Mouse (Mus musculus): Measurements from ENCODE around the gene Nell2.
A peak's percentile ranks its signal among the peaks of the same experiment; 100 is the strongest.

The Nell2 gene

GRCm38 (mm10) chr15:95334323-95335296 is 193.7 kb downstream of the Nell2 start:
- DNase-seq (ENCODE audit: low read depth, low spot score), result no peak

DNA sequence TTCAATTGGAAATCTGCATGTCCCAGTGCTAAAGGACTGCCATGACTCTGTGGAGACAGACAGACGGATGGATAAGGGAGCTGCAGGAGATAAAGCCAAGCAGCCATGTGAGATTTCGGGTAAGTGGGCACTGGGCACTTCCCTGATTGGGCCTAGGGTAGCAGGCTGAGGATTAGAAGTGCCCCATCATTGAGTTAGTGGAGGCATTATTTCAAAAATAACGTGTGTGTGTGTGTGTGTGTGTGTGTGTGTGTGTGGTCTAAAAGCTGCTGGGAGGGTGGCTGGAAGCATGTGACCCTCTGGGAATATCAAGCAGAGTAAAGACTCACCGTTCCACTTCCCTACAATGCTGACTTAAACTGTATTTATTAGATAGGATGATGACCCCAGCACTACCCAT is 195.1 kb downstream of the Nell2 start:
- no peak for DNase-seq (ENCODE audit: low read depth, low spot score)

DNA sequence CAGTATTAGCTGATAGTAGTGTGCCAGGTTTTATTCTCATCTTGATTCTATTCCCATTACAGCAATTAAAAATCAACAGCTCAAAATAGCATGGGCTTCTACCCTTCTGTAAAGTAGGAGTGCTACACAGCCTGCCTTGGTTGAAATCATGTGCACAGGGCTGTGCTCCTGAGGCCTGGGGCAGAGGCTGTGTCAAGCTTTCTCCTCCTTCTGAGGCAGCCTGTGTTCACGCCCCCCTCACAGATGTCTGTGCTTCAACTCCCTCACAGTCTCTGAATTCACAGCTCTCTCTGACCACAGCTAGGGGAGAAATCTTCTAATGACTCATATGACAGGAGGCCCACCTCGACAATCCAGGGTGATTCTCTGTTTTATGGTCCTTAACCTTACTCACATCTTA is 197.4 kb downstream of the Nell2 start:
- no peak for DNase-seq (ENCODE audit: low read depth, low spot score)

DNA sequence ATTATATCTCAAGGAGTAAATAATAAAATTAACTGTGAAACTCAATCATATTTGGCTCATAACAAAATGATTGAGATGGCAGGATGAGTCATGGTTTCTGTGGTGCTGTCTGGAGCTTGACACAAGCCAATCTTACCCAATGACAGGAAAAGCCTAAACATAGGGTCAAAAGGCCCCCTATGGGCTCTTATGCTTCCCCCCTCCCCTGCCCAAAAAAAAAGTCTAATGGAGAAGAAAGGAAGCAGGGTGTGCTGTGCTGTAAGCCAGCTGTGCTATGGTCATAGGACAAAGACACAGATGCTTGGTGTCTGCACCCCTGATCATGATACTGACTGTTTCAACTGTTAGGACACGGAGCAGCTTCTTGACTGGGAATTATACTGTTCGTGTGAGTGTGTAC is 205.6 kb downstream of the Nell2 start:
- DNase-seq (ENCODE audit: low read depth, low spot score), result no peak

DNA sequence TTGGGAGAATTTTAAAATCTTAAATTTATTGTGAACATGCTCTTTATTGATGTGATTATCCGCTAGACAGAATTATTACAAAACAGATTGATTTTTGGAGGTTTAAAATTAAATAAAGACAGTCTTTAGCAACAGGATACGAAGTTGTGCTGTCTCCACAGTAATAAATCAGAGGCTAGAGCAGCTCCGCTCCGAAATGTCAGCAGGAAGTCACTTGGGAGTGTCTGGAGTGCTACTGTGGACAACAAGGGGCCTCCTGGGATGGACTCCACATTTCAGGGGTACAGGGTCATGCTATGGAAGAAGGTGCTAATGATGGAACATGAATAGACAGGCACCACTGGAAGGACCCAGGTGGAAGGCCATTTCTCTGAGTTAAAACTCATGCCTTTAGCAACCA is 211.7 kb downstream of the Nell2 start:
- no peak for DNase-seq (ENCODE audit: low read depth, low spot score)

DNA sequence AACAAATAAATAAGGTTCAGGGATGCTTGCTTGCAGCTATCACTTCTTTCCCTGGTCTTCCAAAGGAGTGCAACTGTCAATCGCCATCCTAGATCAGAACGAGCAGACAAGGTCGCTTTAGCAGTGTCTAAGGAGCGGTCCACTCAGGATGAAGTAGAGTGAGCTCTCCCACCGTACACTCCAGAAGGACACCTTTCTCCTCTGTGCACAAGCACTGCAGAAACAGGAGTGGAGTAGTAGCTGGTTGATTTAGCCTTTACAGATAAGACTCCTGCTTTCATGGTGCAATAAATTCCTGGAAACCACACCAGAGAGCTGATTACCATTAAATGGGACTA is 213.6 kb downstream of the Nell2 start:
- DNase-seq (ENCODE audit: low read depth, low spot score), result no peak

GRCm38 (mm10) chr15:95314121-95314807 is 214.1 kb downstream of the Nell2 start:
- no peak for DNase-seq (ENCODE audit: low read depth, low spot score)

- DNase-seq (ENCODE audit: low read depth, low spot score), result no peak
These were observed 215.1 kb downstream of the Nell2 start for GRCm38 (mm10) chr15:95313286-95313685.

- no peak for DNase-seq (ENCODE audit: low read depth, low spot score)
These were observed 224.3 kb downstream of the Nell2 start for GRCm38 (mm10) chr15:95304102-95304501.

DNA sequence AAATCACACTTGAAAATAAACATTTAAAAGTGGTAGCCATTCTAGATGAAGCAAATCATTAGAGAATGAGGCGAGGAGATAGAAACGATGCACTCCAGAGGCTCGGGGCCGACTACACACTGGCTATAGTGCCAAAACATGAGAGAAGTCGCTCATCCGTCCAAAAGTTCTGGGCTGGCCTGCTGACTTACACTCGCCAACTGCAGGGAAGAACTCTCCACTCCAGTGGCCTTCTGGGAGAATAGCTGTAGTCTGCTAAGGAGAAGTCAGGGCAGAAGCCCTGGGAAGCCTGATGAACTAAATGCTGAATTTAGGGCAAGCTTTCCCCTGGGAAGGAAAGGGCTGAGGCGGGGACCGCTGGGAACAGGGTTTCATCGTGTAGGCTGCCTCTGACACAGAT is 231.8 kb downstream of the Nell2 start:
- DNase-seq (ENCODE audit: low read depth, low spot score), result no peak

- DNase-seq (ENCODE audit: low read depth, low spot score), result peak; percentile 59
These were observed 239.3 kb downstream of the Nell2 start for GRCm38 (mm10) chr15:95289047-95289446.

DNA sequence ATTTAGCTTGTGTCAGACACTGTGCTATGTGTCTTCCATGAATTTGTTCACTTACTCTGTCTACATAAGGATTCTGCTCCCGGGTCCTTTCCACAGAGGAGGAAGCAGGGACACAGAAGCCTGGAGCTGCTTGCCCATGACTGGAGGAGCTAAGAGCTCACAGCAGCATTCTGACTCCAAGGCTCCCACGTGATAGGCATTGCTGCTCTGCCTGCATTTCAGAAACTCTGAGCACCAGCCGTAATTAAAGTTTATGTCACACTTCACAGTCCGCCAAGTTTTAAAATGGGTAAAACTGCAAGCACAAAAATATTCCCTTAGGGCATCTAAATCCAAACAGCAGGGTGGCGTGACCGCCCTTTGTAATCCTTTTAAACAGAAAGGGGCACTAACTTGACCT is 243.2 kb downstream of the Nell2 start:
- no peak for DNase-seq (ENCODE audit: low read depth, low spot score)

GRCm38 (mm10) chr15:95280986-95281385 is 247.4 kb downstream of the Nell2 start:
- no peak for DNase-seq (ENCODE audit: low read depth, low spot score)

DNA sequence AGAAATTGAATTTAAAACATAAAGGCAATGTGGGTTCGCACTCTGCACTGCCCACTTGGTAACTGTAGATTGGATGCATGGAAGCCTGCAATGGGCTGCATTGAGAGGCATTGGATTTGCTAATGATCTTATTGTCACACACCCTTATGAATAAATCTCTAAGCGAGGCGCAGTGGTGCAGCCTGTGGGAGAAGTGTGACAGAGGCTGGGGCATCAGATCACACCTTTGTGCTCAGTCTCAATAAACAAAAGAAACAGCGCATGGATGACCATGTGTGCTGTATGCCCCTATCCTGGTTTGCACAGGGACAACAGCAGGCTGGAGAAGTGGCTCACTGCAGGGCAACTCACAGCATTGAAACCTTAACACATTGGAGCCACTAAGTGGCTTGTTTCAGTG is 250.4 kb downstream of the Nell2 start:
- no peak for DNase-seq (ENCODE audit: low read depth, low spot score)

DNA sequence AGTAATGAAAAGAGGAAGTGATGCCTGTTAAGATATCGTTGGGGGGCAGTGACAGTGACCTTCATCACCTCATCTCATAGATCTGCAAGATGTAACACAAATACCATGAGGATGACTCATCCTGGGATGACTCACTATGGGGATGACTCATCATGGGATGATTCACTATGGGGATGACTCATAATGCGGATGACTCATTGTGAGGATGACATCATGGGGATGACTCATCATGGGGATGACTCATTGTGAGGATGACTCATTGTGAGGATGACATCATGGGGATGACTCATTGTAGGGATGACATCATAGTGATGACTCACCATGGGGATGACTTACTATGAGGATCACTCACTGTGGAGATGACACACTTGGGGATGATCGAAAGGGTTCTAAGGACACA is 251.8 kb downstream of the Nell2 start:
- no peak for DNase-seq (ENCODE audit: low read depth, low spot score)

DNA sequence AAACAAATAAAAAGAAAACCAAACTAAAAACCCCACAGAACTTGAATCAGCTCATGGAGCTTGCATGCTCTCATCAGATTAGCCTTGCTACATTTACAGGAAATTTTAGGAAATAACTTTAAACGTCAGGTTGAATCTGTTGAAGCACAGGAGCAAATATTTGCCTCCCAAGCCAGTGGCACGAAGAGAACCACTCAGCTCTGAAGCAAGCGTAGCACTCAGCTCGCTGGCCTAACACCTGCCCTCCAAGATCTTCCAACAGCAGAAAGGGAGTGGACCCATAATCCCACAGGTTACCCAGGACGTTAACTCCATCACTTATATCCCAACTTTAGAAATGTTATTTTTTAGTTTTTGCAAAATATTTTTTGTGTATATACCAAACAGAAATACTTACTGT is 252.8 kb downstream of the Nell2 start:
- no peak for DNase-seq (ENCODE audit: low read depth, low spot score)

- DNase-seq (ENCODE audit: low read depth, low spot score), result no peak
These were observed 255.1 kb downstream of the Nell2 start for GRCm38 (mm10) chr15:95273236-95273635.

DNA sequence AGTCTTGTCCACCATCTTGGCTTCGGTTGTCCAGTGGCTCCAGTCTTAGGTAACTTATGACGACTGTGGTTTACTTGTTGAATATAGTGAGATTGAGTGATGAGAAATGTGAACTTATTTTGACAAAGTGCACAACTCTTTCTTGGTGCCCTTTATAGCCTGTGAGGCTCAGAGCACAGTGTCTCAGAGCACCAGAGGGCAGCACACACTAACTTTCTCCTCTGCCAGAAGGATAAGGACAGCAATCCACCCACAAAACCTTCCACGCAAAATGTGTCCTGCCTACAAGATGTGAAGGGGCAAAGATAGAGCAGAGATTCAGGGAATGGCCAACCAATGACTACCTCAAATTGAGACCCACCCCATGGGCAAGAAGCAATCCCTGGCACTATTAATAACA is 256.2 kb downstream of the Nell2 start:
- DNase-seq (ENCODE audit: low read depth, low spot score), result no peak

GRCm38 (mm10) chr15:95259671-95260450 is 268.5 kb downstream of the Nell2 start:
- DNase-seq (ENCODE audit: low read depth, low spot score), result no peak

GRCm38 (mm10) chr15:95257131-95257530 is 271.2 kb downstream of the Nell2 start:
- peak; percentile 16 for DNase-seq (ENCODE audit: low read depth, low spot score)

- no peak for DNase-seq (ENCODE audit: low read depth, low spot score)
These were observed 282.8 kb downstream of the Nell2 start for GRCm38 (mm10) chr15:95245516-95245915.

- no peak for DNase-seq (ENCODE audit: low read depth, low spot score)
These were observed 284.5 kb downstream of the Nell2 start for GRCm38 (mm10) chr15:95243876-95244275.

Measured in forelimb bud, embryonic 11.5 days (tissue).